ENCODE assay signal across 21 mouse cellular contexts in the genomic region with DNA sequence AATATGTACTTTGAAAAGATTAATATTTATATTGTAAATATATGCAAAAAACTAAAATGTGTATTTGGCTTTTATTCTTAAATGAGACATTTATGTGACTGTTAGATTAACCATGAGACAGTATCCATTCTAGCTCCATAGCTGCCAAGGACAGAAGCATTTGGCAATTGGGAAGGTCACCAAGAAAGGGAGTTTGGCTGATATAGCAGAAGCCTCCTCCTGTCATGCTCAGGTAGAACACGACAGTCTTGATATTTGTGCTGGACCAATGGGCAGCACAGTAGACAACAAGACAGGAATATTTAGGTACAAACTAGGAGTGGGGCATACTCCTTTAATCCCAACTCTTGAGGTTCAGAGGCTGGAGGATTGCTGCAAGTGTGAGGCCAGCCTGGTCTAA. TPM values are rescaled to one million over a fixed set of nuclear protein-coding genes. Genes with fewer than 3 reads are reported as not detected.
DNase-seq lines count a peak whose midpoint lies in the region; ATAC-seq lines count a peak whose summit lies in the region.
"Had no signal": no experiment of that assay in that cellular context is flagged by ENCODE, and none has a peak within 500 bp of the region (broad histone marks: within the 10 kb centered on the region; RNA-seq: fewer than 3 reads in every experiment).

No protein-coding gene starts in this region.

- no peaks in the 10 kb centered on the region for H3K27me3 ChIP-seq in intestine, embryonic 14.5 days (replicated peaks; ENCODE audit: control insufficient read depth, insufficient read depth, low read length)
- H3K27me3 ChIP-seq in intestine, embryonic 16.5 days (replicated peaks; ENCODE audit: control insufficient read depth, insufficient read depth, low read length), result no peaks in the 10 kb centered on the region
- H3K27me3 ChIP-seq: CH12.LX, Patski had no signal

- peak; percentile 53 for DNase-seq in adrenal gland, adult 2 months
- DNase-seq in adrenal gland, postnatal 25 days, result no peak
- peak; percentile 46 for DNase-seq in adrenal gland, postnatal 14 days
- DNase-seq in adrenal gland, postnatal 10 days, result no peak
- DNase-seq in heart, adult 11 months, result peak; percentile 64
- no peak for DNase-seq in heart, postnatal 25 days (ENCODE audit: low spot score)
- peak; percentile 7 for DNase-seq in intestine, embryonic 14.5 days (ENCODE audit: low spot score)
- DNase-seq: adrenal gland, adult 8-10 months; adrenal gland, postnatal 36 days; cerebellum, adult 11 months; cerebellum, adult 11-12 months; cerebellum, adult 18-20 months; cerebellum, adult 2 months; cerebellum, adult 8-10 months; cerebellum, adult 9-10 months had no signal

- H3K4me3 ChIP-seq in intestine, embryonic 14.5 days (ENCODE audit: low read depth, low read length), result no peak overlapping the region
- no peak overlapping the region for H3K4me3 ChIP-seq in intestine, embryonic 16.5 days (ENCODE audit: low read length)

- 97% methylated on average over 1 of the region's 1 CpGs for WGBS in intestine, embryonic 14.5 days
- WGBS in intestine, embryonic 16.5 days, result 89% methylated on average over 1 of the region's 1 CpGs

- ATAC-seq in intestine, embryonic 14.5 days (replicated peaks; ENCODE audit: low FRiP score, low TSS enrichment, low read depth), result no peak
- no peak for ATAC-seq in intestine, embryonic 16.5 days
- ATAC-seq: activated CD4-positive, CD25-positive, alpha-beta regulatory T cell, adult 4 months; CD4-positive, CD25-positive, alpha-beta regulatory T cell, adult 4 months; Patski had no signal

- no peak overlapping the region for H3K4me2 ChIP-seq in intestine, embryonic 14.5 days (ENCODE audit: low read length)
- no peak overlapping the region for H3K4me2 ChIP-seq in intestine, embryonic 16.5 days (ENCODE audit: low read depth, low read length)

- H3K9ac ChIP-seq in intestine, embryonic 14.5 days (ENCODE audit: low read length), result no peak overlapping the region
- no peak overlapping the region for H3K9ac ChIP-seq in intestine, embryonic 16.5 days (ENCODE audit: low read depth, low read length)

- H3K36me3 ChIP-seq in intestine, embryonic 14.5 days (ENCODE audit: control insufficient read depth, insufficient read depth, low read length), result no peaks in the 10 kb centered on the region
- no peaks in the 10 kb centered on the region for H3K36me3 ChIP-seq in intestine, embryonic 16.5 days (ENCODE audit: control insufficient read depth, insufficient read depth, low read length)
- H3K36me3 ChIP-seq: G1E had no signal

- no peaks in the 10 kb centered on the region for H3K9me3 ChIP-seq in intestine, embryonic 14.5 days (ENCODE audit: control insufficient read depth, low read length)
- no peaks in the 10 kb centered on the region for H3K9me3 ChIP-seq in intestine, embryonic 16.5 days (ENCODE audit: control insufficient read depth, low read length)
- H3K9me3 ChIP-seq: G1E had no signal

- H3K27ac ChIP-seq in intestine, embryonic 14.5 days (ENCODE audit: low read depth), result no peak overlapping the region
- H3K27ac ChIP-seq in intestine, embryonic 16.5 days (ENCODE audit: low read length), result no peak overlapping the region

- no peaks in the 10 kb centered on the region for H3K4me1 ChIP-seq in intestine, embryonic 14.5 days (replicated peaks; ENCODE audit: control insufficient read depth, insufficient read depth, low read length)
- H3K4me1 ChIP-seq in intestine, embryonic 16.5 days (ENCODE audit: control insufficient read depth, insufficient read depth, low read length), result peaks cover 7% of the 10 kb centered on the region

- intact Hi-C loops in heart, postnatal 25 days (cut with DNase I), result loop anchor here (5.0 kb wide), 1 partner anchor 125 kb away; no protein-coding TSS in a partner anchor

RNA-seq across cellular contexts. Expression of a gene that starts 5.0 kb away (rescaled TPM):
- 100 to 1,000 TPM; 301 to 321 TPM for total RNA-seq in adrenal gland, adult 2 months (2021)
- 5.1 and 5.5 TPM in 2 replicates for polyA plus RNA-seq in adrenal gland, adult 2 months (2012; rRNA removed)
- 303 and 351 TPM in 2 replicates for total RNA-seq in adrenal gland, postnatal 25 days (2021)
- 319 and 329 TPM in 2 replicates for total RNA-seq in adrenal gland, postnatal 14 days (2021)
- 100 to 1,000 TPM; 232 to 259 TPM for total RNA-seq in adrenal gland, postnatal 10 days (2021)
- total RNA-seq in heart, postnatal 25 days (2021), result 100 to 1,000 TPM; 147 to 158 TPM
- polyA plus RNA-seq in intestine, embryonic 14.5 days (2014; fragmentation: Nextera tagmentation; extraction: Ambion mirVana), result 306 and 313 TPM in 2 replicates
- polyA plus RNA-seq in intestine, embryonic 16.5 days (2015; fragmentation: Nextera tagmentation; extraction: Ambion mirVana), result 264 and 267 TPM in 2 replicates

RNA-seq across cellular contexts. Expression of a gene that starts 38.4 kb away (rescaled TPM):
- total RNA-seq in adrenal gland, adult 2 months (2021), result 10 to 100 TPM; 45.4 to 45.6 TPM
- polyA plus RNA-seq in adrenal gland, adult 2 months (2012; rRNA removed), result 3.7 and 3.8 TPM in 2 replicates
- 43.7 and 59.3 TPM in 2 replicates for total RNA-seq in adrenal gland, postnatal 25 days (2021)
- total RNA-seq in adrenal gland, postnatal 14 days (2021), result 36.4 and 42.2 TPM in 2 replicates
- 10 to 100 TPM; 23.9 to 30.5 TPM for total RNA-seq in adrenal gland, postnatal 10 days (2021)
- total RNA-seq in heart, postnatal 25 days (2021), result 10 to 100 TPM; 11.0 to 11.7 TPM
- polyA plus RNA-seq in intestine, embryonic 14.5 days (2014; fragmentation: Nextera tagmentation; extraction: Ambion mirVana), result 13.1 and 14.6 TPM in 2 replicates
- 4.3 and 4.9 TPM in 2 replicates for polyA plus RNA-seq in intestine, embryonic 16.5 days (2015; fragmentation: Nextera tagmentation; extraction: Ambion mirVana)

Comparison
In these comparisons a context has a peak if more than half of its experiments do, and no peak if none do; other contexts are left out.
1. DNase-seq: peak in adrenal gland, adult 2 months (single experiment), adrenal gland, postnatal 14 days (single experiment), heart, adult 11 months (single experiment) and intestine, embryonic 14.5 days (single experiment); none in adrenal gland, postnatal 25 days (single experiment), adrenal gland, postnatal 10 days (single experiment) and heart, postnatal 25 days (single experiment).